In the genomic region with DNA sequence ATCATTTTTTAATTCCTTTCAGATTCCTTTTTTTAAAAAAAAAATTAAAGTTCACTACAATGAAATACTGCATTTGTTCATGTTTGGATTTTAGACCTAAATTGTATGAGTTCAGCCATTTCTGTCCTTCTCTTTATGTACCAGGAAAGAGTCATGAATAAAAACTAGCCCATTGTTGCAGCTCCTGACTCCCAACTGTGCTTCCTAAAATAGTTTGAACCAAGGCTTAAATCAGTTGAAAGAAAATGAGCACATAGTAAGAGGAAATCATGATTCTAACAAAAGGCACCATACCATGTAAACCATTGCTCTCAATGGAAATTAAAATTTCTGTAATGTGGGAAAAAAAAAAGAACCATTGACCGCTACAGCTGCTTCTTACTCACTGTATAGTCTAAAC, we compare ENCODE assay signal across 23 mouse cellular contexts. TPM values are rescaled to one million over a fixed set of nuclear protein-coding genes. Genes with fewer than 3 reads are reported as not detected.
A peak's percentile ranks its signal among the peaks of the same experiment; 100 is the strongest.
DNase-seq lines count a peak whose midpoint lies in the region; ATAC-seq and TF ChIP-seq lines count a peak whose summit lies in the region.
"Had no signal": no experiment of that assay in that cellular context is flagged by ENCODE, and none has a peak within 500 bp of the region (broad histone marks: within the 10 kb centered on the region; RNA-seq: fewer than 3 reads in every experiment).

No protein-coding gene starts in this region.

- ATAC-seq in forebrain, embryonic 14.5 days, result no peak
- no peak for ATAC-seq in forebrain, embryonic 12.5 days (ENCODE audit: low FRiP score)
- no peak for ATAC-seq in megakaryocyte progenitor cell, adult 5-6 weeks (replicated peaks; ENCODE audit: poor library complexity)
- ATAC-seq: forebrain, embryonic 15.5 days had no signal

- no peak for TF ChIP-seq POLR2A in brain, embryonic 14.5 days (IDR thresholded peaks at IDR 0.05; ENCODE audit: borderline replicate concordance, extremely low read depth, insufficient read depth, insufficient read length, poor library complexity, severe bottlenecking)

- no peak for TF ChIP-seq CTCF in brain, embryonic 14.5 days (IDR thresholded peaks at IDR 0.05; ENCODE audit: borderline replicate concordance, extremely low read depth, insufficient read depth, insufficient read length)

- peak; percentile 22 for DNase-seq in forebrain, embryonic 14.5 days (ENCODE audit: low spot score)
- peak; percentile 37 for DNase-seq in brain, adult 2 months (ENCODE audit: low read depth, low spot score)
- peak; percentile 40 for DNase-seq in brain, embryonic 14.5 days (ENCODE audit: low read depth)
- DNase-seq: adrenal gland, adult 2 months; adrenal gland, postnatal 10 days; adrenal gland, postnatal 25 days; cerebellum, adult 11 months; cerebellum, adult 18-20 months; cerebellum, adult 8-10 months; cerebellum, adult 9-11 months; cerebellum, postnatal 14 days; cerebellum, postnatal 36 days; embryo, embryonic 11 days had no signal

- WGBS in forebrain, embryonic 14.5 days, result 56% methylated on average over 1 of the region's 1 CpGs
- 82% methylated on average over 1 of the region's 1 CpGs for WGBS in forebrain, embryonic 12.5 days

- no peak overlapping the region for H3K4me2 ChIP-seq in forebrain, embryonic 14.5 days (ENCODE audit: low read length)
- H3K4me2 ChIP-seq in forebrain, embryonic 12.5 days, result no peak overlapping the region
- H3K4me2 ChIP-seq: embryonic facial prominence, embryonic 13.5 days; embryonic facial prominence, embryonic 15.5 days; forebrain, embryonic 15.5 days had no signal

- H3K36me3 ChIP-seq in forebrain, embryonic 14.5 days (ENCODE audit: control insufficient read depth, insufficient read depth, low read length), result no peaks in the 10 kb centered on the region
- H3K36me3 ChIP-seq in forebrain, embryonic 12.5 days (replicated peaks), result no peaks in the 10 kb centered on the region
- H3K36me3 ChIP-seq: embryonic facial prominence, embryonic 13.5 days; embryonic facial prominence, embryonic 15.5 days; forebrain, embryonic 10.5 days; forebrain, embryonic 15.5 days had no signal

- H3K27ac ChIP-seq in forebrain, embryonic 14.5 days (ENCODE audit: low read depth, low read length), result no peak overlapping the region
- H3K27ac ChIP-seq in forebrain, embryonic 12.5 days, result no peak overlapping the region
- H3K27ac ChIP-seq: embryonic facial prominence, embryonic 13.5 days; embryonic facial prominence, embryonic 15.5 days; forebrain, embryonic 10.5 days; forebrain, embryonic 15.5 days had no signal

- no peaks in the 10 kb centered on the region for H3K4me1 ChIP-seq in forebrain, embryonic 14.5 days (ENCODE audit: control insufficient read depth, insufficient read depth, low read length)
- H3K4me1 ChIP-seq in forebrain, embryonic 12.5 days, result no peaks in the 10 kb centered on the region
- H3K4me1 ChIP-seq: embryonic facial prominence, embryonic 13.5 days; embryonic facial prominence, embryonic 15.5 days; forebrain, embryonic 10.5 days; forebrain, embryonic 15.5 days had no signal

- no peaks in the 10 kb centered on the region for H3K9me3 ChIP-seq in forebrain, embryonic 14.5 days (replicated peaks; ENCODE audit: control insufficient read depth, low read length)
- no peaks in the 10 kb centered on the region for H3K9me3 ChIP-seq in forebrain, embryonic 12.5 days
- H3K9me3 ChIP-seq: embryonic facial prominence, embryonic 13.5 days; embryonic facial prominence, embryonic 15.5 days; forebrain, embryonic 10.5 days; forebrain, embryonic 15.5 days had no signal

- H3K27me3 ChIP-seq in forebrain, embryonic 14.5 days (replicated peaks; ENCODE audit: control insufficient read depth, insufficient read depth, low read length), result no peaks in the 10 kb centered on the region
- no peaks in the 10 kb centered on the region for H3K27me3 ChIP-seq in forebrain, embryonic 12.5 days
- H3K27me3 ChIP-seq: embryonic facial prominence, embryonic 13.5 days; embryonic facial prominence, embryonic 15.5 days; forebrain, embryonic 15.5 days had no signal

- H3K4me3 ChIP-seq in forebrain, embryonic 14.5 days (ENCODE audit: low read depth, low read length), result no peak overlapping the region
- H3K4me3 ChIP-seq in forebrain, embryonic 12.5 days (replicated peaks), result no peak overlapping the region
- H3K4me3 ChIP-seq: embryonic facial prominence, embryonic 13.5 days; embryonic facial prominence, embryonic 15.5 days; erythroblast, embryonic 14.5 days; forebrain, embryonic 10.5 days; forebrain, embryonic 15.5 days had no signal

- no peak overlapping the region for H3K9ac ChIP-seq in forebrain, embryonic 14.5 days (ENCODE audit: low read length)
- H3K9ac ChIP-seq in forebrain, embryonic 12.5 days, result no peak overlapping the region
- H3K9ac ChIP-seq: embryonic facial prominence, embryonic 13.5 days; embryonic facial prominence, embryonic 15.5 days; forebrain, embryonic 15.5 days had no signal

RNA-seq across cellular contexts. Expression of a gene that starts 11.4 kb away (rescaled TPM):
- 10.2 and 12.1 TPM in 2 replicates for polyA plus RNA-seq in forebrain, embryonic 14.5 days (2014; fragmentation: Nextera tagmentation; extraction: Ambion mirVana)
- polyA plus RNA-seq in forebrain, embryonic 12.5 days (2016; fragmentation: Nextera tagmentation; extraction: Ambion mirVana), result 2.8 and 3.8 TPM in 2 replicates
- 10.5 and 17.1 TPM in 2 replicates for polyA plus RNA-seq in brain, embryonic 14.5 days (2012; rRNA removed)
- total RNA-seq in megakaryocyte progenitor cell, adult 5-6 weeks (2015), result not detected in 2 replicates
- not detected in 2 replicates for total RNA-seq in megakaryocyte progenitor cell, adult 5-6 weeks (2017)
- total RNA-seq: adrenal gland, postnatal 25 days; common myeloid progenitor, adult 5-6 weeks; MEL had no signal
- polyA plus RNA-seq: adrenal gland, adult 2 months; C2C12; erythroblast, embryonic 14.5 days had no signal
